Mouse (Mus musculus) G1E (cell line): ENCODE results near the gene Eipr1.

Experiments
- CTCF ChIP-seq: IDR thresholded peaks from 2 replicates; pipeline ENCODE4 v1.5.1; 2012; ENCODE audit warnings: low read depth, low read length, inconsistent platforms, mixed read lengths
- GATA2 ChIP-seq: IDR thresholded peaks from 2 replicates; pipeline ENCODE4 v1.6.1; 2012; ENCODE audit warnings: low read depth, low read length, inconsistent platforms, borderline replicate concordance
- TAL1 ChIP-seq: conservative IDR thresholded peaks from 2 replicates; pipeline ENCODE4 v1.6.1; 2012; ENCODE audit warnings: low read depth, low read length, inconsistent platforms, mixed read lengths

DNA sequence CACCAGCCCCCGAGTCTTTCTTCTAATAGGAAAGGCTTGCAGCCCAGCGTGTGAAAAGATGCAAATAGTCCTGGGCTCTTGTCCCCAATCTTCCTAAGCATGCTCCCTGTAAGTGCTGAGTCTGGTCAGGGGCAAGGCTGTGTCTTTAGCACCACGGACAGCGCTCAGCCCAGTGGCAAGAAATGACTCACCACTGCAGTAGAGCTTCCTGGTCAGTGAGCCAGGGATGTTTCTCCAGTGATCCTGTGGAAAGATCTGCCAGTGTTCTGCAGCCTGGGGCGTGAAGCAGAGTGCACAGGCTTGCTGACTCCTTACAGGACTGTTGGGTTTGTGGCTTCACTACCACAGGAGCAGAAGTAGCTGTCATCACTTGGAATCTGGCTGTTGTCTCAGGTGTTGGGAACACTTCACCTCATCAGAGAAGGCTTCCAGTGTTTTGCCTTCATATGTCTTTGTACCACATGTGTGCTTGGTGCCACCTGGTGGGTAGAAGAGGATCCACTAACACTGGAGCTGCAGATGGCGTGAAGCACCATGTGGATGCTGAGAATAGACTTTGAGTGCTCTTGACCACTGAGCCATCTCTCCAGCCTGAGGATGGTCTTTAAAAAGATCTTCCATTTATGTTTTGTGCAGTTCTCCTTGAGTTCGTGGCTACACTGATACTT lies 79.6 kb downstream of the Eipr1 start:
- no peak for TF ChIP-seq GATA2
- no peak for TF ChIP-seq TAL1
- no peak for TF ChIP-seq CTCF
